Mouse (Mus musculus) MEL (cell line): ENCODE data around the gene Fam178b.

Experiments
- CTCF ChIP-seq, 3 experiments: IDR thresholded peaks in 2 of 3; conservative IDR thresholded peaks in 1 of 3; 2 replicates each; pipeline ENCODE4 v1.5.1; 2011 to 2012; ENCODE audit warnings: low read length in 3 of 3, low read depth in 2 of 3, mild to moderate bottlenecking in 2 of 3, improper control_type of control experiment in 1 of 3, inconsistent platforms in 1 of 3, mixed read lengths in 1 of 3, moderate library complexity in 1 of 3; ENCODE audit not compliant: control insufficient read depth in 1 of 3, insufficient read depth in 1 of 3, poor library complexity in 1 of 3, severe bottlenecking in 1 of 3
- EP300 ChIP-seq, 2 experiments: IDR thresholded peaks; 2 replicates each; pipeline ENCODE4 v1.6.1; 2011; ENCODE audit warnings: improper control_type of control experiment in 2 of 2, low read length in 2 of 2, low read depth in 1 of 2, mild to moderate bottlenecking in 1 of 2
- GABPA ChIP-seq: IDR thresholded peaks from 2 replicates; pipeline ENCODE4 v1.6.1; 2012; ENCODE audit warnings: low read depth, mild to moderate bottlenecking, inconsistent platforms, low read length, improper control_type of control experiment, moderate library complexity
- GATA1 ChIP-seq: IDR thresholded peaks from 2 replicates; pipeline ENCODE4 v1.6.1; 2011; ENCODE audit warnings: low read depth, low read length, improper control_type of control experiment
- MAZ ChIP-seq: IDR thresholded peaks from 2 replicates; pipeline ENCODE4 v1.6.1; 2012; ENCODE audit warnings: low read depth, mild to moderate bottlenecking, inconsistent platforms, low read length, improper control_type of control experiment
- POLR2A ChIP-seq, 2 experiments: IDR thresholded peaks; 2 replicates each; pipeline ENCODE4 v1.6.1; 2011 to 2012; ENCODE audit warnings: low read length in 2 of 2, mild to moderate bottlenecking in 2 of 2, control low read depth in 1 of 2, improper control_type of control experiment in 1 of 2, low read depth in 1 of 2, moderate library complexity in 1 of 2; ENCODE audit not compliant: control insufficient read depth in 1 of 2, insufficient read depth in 1 of 2, poor library complexity in 1 of 2
- ZC3H11A ChIP-seq: IDR thresholded peaks from 2 replicates; pipeline ENCODE4 v1.6.1; 2012; ENCODE audit warnings: low read depth, mild to moderate bottlenecking, inconsistent platforms, low read length, improper control_type of control experiment
- ZKSCAN1 ChIP-seq: IDR thresholded peaks from 2 replicates; pipeline ENCODE4 v1.6.1; 2012; ENCODE audit warnings: low read depth, mild to moderate bottlenecking, inconsistent platforms, low read length, improper control_type of control experiment, moderate library complexity

DNA sequence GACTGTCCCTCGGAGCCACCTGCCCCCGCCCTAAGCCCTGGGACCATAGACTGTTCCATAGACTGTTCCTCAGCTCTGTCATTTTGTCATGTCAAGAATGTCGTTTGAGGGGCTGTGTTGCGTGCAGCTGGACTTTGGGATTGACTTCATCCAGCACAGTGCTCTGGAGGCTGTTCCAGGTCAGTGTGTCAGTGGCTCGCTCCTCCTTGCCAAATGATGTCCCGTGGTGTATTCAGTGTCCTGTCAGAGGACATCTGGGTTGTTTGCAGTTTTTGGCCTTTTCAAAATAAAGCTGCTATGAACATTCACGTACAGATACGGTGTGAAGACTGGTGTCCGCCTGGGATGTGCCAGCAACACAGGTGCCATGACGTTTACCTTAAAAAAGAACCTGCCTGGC, 156.1 kb downstream of the Fam178b start:
- TF ChIP-seq GATA1 (no peak), GABPA (no peak), ZC3H11A (no peak), POLR2A (IDR thresholded peaks at IDR 0.05; ENCODE audit: control insufficient read depth in 1 of 2, insufficient read depth in 1 of 2, low read depth in 1 of 2, low read length in 2 of 2, poor library complexity in 1 of 2) (no peak), CTCF (IDR thresholded peaks at IDR 0.05 in 2 of 3, conservative IDR thresholded peaks at IDR 0.05 in 1 of 3; ENCODE audit: control insufficient read depth in 1 of 3, insufficient read depth in 1 of 3, low read depth in 2 of 3, low read length in 3 of 3, poor library complexity in 1 of 3, severe bottlenecking in 1 of 3) (no peak), ZKSCAN1 (no peak), EP300 (IDR thresholded peaks at IDR 0.05; ENCODE audit: low read depth in 1 of 2, low read length in 2 of 2) (no peak), MAZ (no peak)
